Mouse (Mus musculus) myocyte (in vitro differentiated cells): ENCODE results near the gene Ankrd42.

ENCODE experiments used
- E2F4 ChIP-seq: IDR thresholded peaks from one replicate; pipeline ENCODE4 v1.6.1; 2011; ENCODE audit warnings: mild to moderate bottlenecking, control low read depth, moderate library complexity; ENCODE audit not compliant: insufficient read depth
- POLR2A ChIP-seq: IDR thresholded peaks from one replicate; pipeline ENCODE4 v1.6.1; 2011; ENCODE audit warnings: low read depth, mild to moderate bottlenecking, control low read depth, moderate library complexity; ENCODE audit not compliant: insufficient read length

- no peak for TF ChIP-seq POLR2A
- no peak for TF ChIP-seq E2F4
These were observed 489 bp downstream of the Ankrd42 start for GRCm38 (mm10) chr7:92636295-92637011.
